Mouse (Mus musculus) left cerebral cortex, postnatal 36 days (tissue): ENCODE results near the gene Gm29423. TPM values are rescaled to one million over a fixed set of nuclear protein-coding genes. Genes with fewer than 3 reads are reported as not detected.
"Not testable (repeated sequence)": the region's sequence is repeated elsewhere in the genome, so short reads cannot be mapped to it uniquely, and the experiment has no call there.

Experiments used
- DNase-seq, 2 experiments: peaks; one replicate each; pipeline ENCODE4 v3.0.0; 2021 to 2022; ENCODE audit warnings: low spot score in 2 of 2, mixed read lengths in 1 of 2
- intact Hi-C: fragments of 180-260 bp; cut with DNase I; formaldehyde crosslinking; loops from one replicate; pipeline ENCODE4 v1.15.1; 2025
- total RNA-seq, 2 experiments: library from RNA; stranded (reverse); gene quantifications; 2 replicates each; pipeline ENCODE4 v1.2.3; 2021

Gene Gm29423
- not detected for total RNA-seq

GRCm38 (mm10) chrY:70303187-70303586 lies at the start of gene Gm29423, which contains the start of gene Gm29644:
TSS of gene Gm29423 (minus strand) at chrY:70303287.
TSS of gene Gm29644 (minus strand) at chrY:70303343.
- intact Hi-C loops, DNase-seq: not testable (repeated sequence)

GRCm38 (mm10) chrY:70273542-70273941 lies 29.5 kb downstream of the Gm29423 start, which contains the start of gene Gm21118:
TSS of gene Gm21118 (minus strand) at chrY:70273642.
- DNase-seq, intact Hi-C loops: not testable (repeated sequence)

Other genes starting within 250 kb of the Gm29423 start
- not detected for gene Gm21118, start 29.6 kb downstream of the Gm29423 start, total RNA-seq
- gene Gm29644, start 56 bp upstream of the Gm29423 start, total RNA-seq: not detected
- not detected for gene Gm20888, start 138.6 kb upstream of the Gm29423 start, total RNA-seq